Mouse (Mus musculus): ENCODE data around the gene Osbp2. TPM values are rescaled to one million over a fixed set of nuclear protein-coding genes. Genes with fewer than 3 reads are reported as not detected.
A peak's percentile ranks its signal among the peaks of the same experiment; 100 is the strongest.

Osbp2 gene
- polyA plus RNA-seq, 1 experiment from 2014 or later = 0.09 TPM

- Histone ChIP-seq H3K9ac (ENCODE audit: low read depth, low read length) (no peak overlapping the region), H3K27me3 (ENCODE audit: control insufficient read depth, insufficient read depth, low read depth, low read length) (no peaks in the 10 kb centered on the region), H3K4me2 (ENCODE audit: low read depth, low read length) (no peak overlapping the region), H3K9me3 (replicated peaks; ENCODE audit: control insufficient read depth, low read length) (no peaks in the 10 kb centered on the region), H3K4me1 (ENCODE audit: control insufficient read depth, low read depth, low read length) (no peaks in the 10 kb centered on the region), H3K4me3 (ENCODE audit: low read depth, low read length) (no peak overlapping the region), H3K36me3 (ENCODE audit: control insufficient read depth, insufficient read depth) (no peaks in the 10 kb centered on the region), H3K27ac (ENCODE audit: low read length) (no peak overlapping the region)
- 37% methylated on average over 3 of the region's 3 CpGs for WGBS (ENCODE audit: insufficient replicate concordance)
- ATAC-seq (ENCODE audit: low read depth) = no peak
Observed at GRCm38 (mm10) chr11:3722861-3723260, 140.8 kb downstream of the Osbp2 start.

- H3K4me3 ChIP-seq (ENCODE audit: low read depth, low read length) = no peak overlapping the region
- H3K27me3 ChIP-seq (ENCODE audit: control insufficient read depth, insufficient read depth, low read depth, low read length) = no peaks in the 10 kb centered on the region
- no peaks in the 10 kb centered on the region for H3K36me3 ChIP-seq (ENCODE audit: control insufficient read depth, insufficient read depth)
- H3K9me3 ChIP-seq (replicated peaks; ENCODE audit: control insufficient read depth, low read length) = no peaks in the 10 kb centered on the region
- no peaks in the 10 kb centered on the region for H3K4me1 ChIP-seq (ENCODE audit: control insufficient read depth, low read depth, low read length)
- ATAC-seq (ENCODE audit: low read depth) = no peak
- 51% methylated on average over 3 of the region's 3 CpGs for WGBS (ENCODE audit: insufficient replicate concordance)
- no peak overlapping the region for H3K27ac ChIP-seq (ENCODE audit: low read length)
- no peak overlapping the region for H3K4me2 ChIP-seq (ENCODE audit: low read depth, low read length)
- no peak overlapping the region for H3K9ac ChIP-seq (ENCODE audit: low read depth, low read length)
Observed at GRCm38 (mm10) chr11:3722036-3722435, 141.7 kb downstream of the Osbp2 start.

DNA sequence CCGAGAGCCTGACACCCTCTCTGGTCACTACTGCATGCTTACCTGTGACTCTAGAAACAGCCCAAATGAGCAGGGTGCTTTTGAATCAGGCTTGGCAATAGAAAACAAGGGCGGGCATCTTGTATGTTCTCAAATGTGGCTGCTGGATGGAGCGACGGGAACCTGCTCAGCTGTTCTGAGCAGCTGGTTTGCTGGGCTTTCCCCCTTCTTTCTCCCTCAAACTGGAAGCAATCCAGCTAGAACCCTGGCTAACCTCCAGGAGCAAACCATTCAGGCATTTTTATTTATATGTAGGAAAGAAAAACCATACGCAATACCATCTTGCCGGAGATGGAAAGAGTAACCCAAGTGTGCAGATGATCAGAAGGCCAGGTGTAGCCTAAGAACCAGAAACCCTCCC, 147.0 kb downstream of the Osbp2 start:
- WGBS (ENCODE audit: insufficient replicate concordance) = 66% methylated on average over 6 of the region's 6 CpGs
- Histone ChIP-seq H3K9ac (ENCODE audit: low read depth, low read length) (no peak overlapping the region), H3K9me3 (replicated peaks; ENCODE audit: control insufficient read depth, low read length) (no peaks in the 10 kb centered on the region), H3K27ac (ENCODE audit: low read length) (no peak overlapping the region), H3K4me2 (ENCODE audit: low read depth, low read length) (no peak overlapping the region), H3K4me1 (ENCODE audit: control insufficient read depth, low read depth, low read length) (no peaks in the 10 kb centered on the region), H3K4me3 (ENCODE audit: low read depth, low read length) (no peak overlapping the region), H3K27me3 (ENCODE audit: control insufficient read depth, insufficient read depth, low read depth, low read length) (no peaks in the 10 kb centered on the region), H3K36me3 (ENCODE audit: control insufficient read depth, insufficient read depth) (no peaks in the 10 kb centered on the region)
- no peak for ATAC-seq (ENCODE audit: low read depth)

- Histone ChIP-seq H3K4me3 (ENCODE audit: low read depth, low read length) (no peak overlapping the region), H3K4me1 (ENCODE audit: control insufficient read depth, low read depth, low read length) (no peaks in the 10 kb centered on the region), H3K4me2 (ENCODE audit: low read depth, low read length) (no peak overlapping the region), H3K9me3 (replicated peaks; ENCODE audit: control insufficient read depth, low read length) (no peaks in the 10 kb centered on the region), H3K36me3 (ENCODE audit: control insufficient read depth, insufficient read depth) (no peaks in the 10 kb centered on the region), H3K27ac (ENCODE audit: low read length) (no peak overlapping the region), H3K27me3 (ENCODE audit: control insufficient read depth, insufficient read depth, low read depth, low read length) (no peaks in the 10 kb centered on the region), H3K9ac (ENCODE audit: low read depth, low read length) (no peak overlapping the region)
- ATAC-seq (ENCODE audit: low read depth) = no peak
- 28% methylated on average over 15 of the region's 15 CpGs for WGBS (ENCODE audit: insufficient replicate concordance)
Observed at GRCm38 (mm10) chr11:3714486-3714885, 149.2 kb downstream of the Osbp2 start.

- H3K27me3 ChIP-seq (ENCODE audit: control insufficient read depth, insufficient read depth, low read depth, low read length) = no peaks in the 10 kb centered on the region
- no peak overlapping the region for H3K27ac ChIP-seq (ENCODE audit: low read length)
- ATAC-seq (ENCODE audit: low read depth) = no peak
- H3K4me3 ChIP-seq (ENCODE audit: low read depth, low read length) = no peak overlapping the region
- H3K4me1 ChIP-seq (ENCODE audit: control insufficient read depth, low read depth, low read length) = no peaks in the 10 kb centered on the region
- no peak overlapping the region for H3K4me2 ChIP-seq (ENCODE audit: low read depth, low read length)
- WGBS (ENCODE audit: insufficient replicate concordance) = 48% methylated on average over 14 of the region's 14 CpGs
- H3K9me3 ChIP-seq (replicated peaks; ENCODE audit: control insufficient read depth, low read length) = no peaks in the 10 kb centered on the region
- H3K9ac ChIP-seq (ENCODE audit: low read depth, low read length) = no peak overlapping the region
- no peaks in the 10 kb centered on the region for H3K36me3 ChIP-seq (ENCODE audit: control insufficient read depth, insufficient read depth)
Observed at GRCm38 (mm10) chr11:3710203-3710602, 153.5 kb downstream of the Osbp2 start.

DNA sequence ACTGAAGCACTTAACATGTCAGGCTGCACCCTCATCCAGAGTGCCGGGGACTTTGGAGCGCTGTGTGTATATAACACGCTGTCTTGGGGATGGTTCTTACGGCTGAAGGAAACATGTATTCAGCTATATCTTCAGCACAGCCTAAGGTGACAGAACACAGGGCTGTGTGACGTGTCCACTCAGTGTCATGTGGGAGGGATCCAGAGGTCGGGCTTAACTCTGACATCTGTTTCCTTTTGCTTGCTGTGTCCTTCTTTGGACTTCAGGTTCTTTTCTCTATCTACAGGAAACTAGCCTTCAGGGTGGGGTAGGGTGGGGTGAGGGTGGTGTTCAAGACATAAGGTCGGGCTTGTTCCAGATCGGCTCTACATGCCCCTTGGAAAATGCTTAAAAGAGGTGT, 156.6 kb downstream of the Osbp2 start:
- ATAC-seq (ENCODE audit: low read depth) = no peak
- Histone ChIP-seq H3K36me3 (ENCODE audit: control insufficient read depth, insufficient read depth) (no peaks in the 10 kb centered on the region), H3K9ac (ENCODE audit: low read depth, low read length) (no peak overlapping the region), H3K9me3 (replicated peaks; ENCODE audit: control insufficient read depth, low read length) (no peaks in the 10 kb centered on the region), H3K27me3 (ENCODE audit: control insufficient read depth, insufficient read depth, low read depth, low read length) (no peaks in the 10 kb centered on the region), H3K27ac (ENCODE audit: low read length) (no peak overlapping the region), H3K4me3 (ENCODE audit: low read depth, low read length) (no peak overlapping the region), H3K4me1 (ENCODE audit: control insufficient read depth, low read depth, low read length) (no peaks in the 10 kb centered on the region), H3K4me2 (ENCODE audit: low read depth, low read length) (no peak overlapping the region)
- 45% methylated on average over 8 of the region's 8 CpGs for WGBS (ENCODE audit: insufficient replicate concordance)

DNA sequence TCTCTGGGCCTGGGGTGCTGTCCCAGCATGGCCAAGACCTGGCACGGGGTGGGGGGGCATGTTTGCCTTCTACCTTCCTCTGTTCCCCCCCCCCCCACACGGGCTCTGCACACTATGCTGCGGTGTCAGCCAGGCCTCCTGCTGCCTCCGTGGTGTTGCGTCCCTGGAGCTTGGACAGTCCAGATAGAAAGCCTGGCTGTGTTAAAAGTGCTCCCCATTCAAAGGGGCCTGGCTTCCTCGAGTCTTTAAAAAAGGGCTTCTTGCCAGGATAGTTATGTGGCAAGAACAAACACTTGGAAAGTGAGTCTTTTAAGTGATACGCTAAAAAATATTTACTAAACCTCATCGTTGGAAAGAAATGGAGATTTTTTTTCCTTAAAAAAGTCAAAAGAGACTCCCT, 159.3 kb downstream of the Osbp2 start:
- Histone ChIP-seq H3K36me3 (ENCODE audit: control insufficient read depth, insufficient read depth) (no peaks in the 10 kb centered on the region), H3K9me3 (replicated peaks; ENCODE audit: control insufficient read depth, low read length) (no peaks in the 10 kb centered on the region), H3K9ac (ENCODE audit: low read depth, low read length) (no peak overlapping the region), H3K4me3 (ENCODE audit: low read depth, low read length) (no peak overlapping the region), H3K27me3 (ENCODE audit: control insufficient read depth, insufficient read depth, low read depth, low read length) (no peaks in the 10 kb centered on the region), H3K27ac (ENCODE audit: low read length) (no peak overlapping the region), H3K4me2 (ENCODE audit: low read depth, low read length) (no peak overlapping the region), H3K4me1 (ENCODE audit: control insufficient read depth, low read depth, low read length) (no peaks in the 10 kb centered on the region)
- no peak for ATAC-seq (ENCODE audit: low read depth)
- WGBS (ENCODE audit: insufficient replicate concordance) = 73% methylated on average over 8 of the region's 8 CpGs

DNA sequence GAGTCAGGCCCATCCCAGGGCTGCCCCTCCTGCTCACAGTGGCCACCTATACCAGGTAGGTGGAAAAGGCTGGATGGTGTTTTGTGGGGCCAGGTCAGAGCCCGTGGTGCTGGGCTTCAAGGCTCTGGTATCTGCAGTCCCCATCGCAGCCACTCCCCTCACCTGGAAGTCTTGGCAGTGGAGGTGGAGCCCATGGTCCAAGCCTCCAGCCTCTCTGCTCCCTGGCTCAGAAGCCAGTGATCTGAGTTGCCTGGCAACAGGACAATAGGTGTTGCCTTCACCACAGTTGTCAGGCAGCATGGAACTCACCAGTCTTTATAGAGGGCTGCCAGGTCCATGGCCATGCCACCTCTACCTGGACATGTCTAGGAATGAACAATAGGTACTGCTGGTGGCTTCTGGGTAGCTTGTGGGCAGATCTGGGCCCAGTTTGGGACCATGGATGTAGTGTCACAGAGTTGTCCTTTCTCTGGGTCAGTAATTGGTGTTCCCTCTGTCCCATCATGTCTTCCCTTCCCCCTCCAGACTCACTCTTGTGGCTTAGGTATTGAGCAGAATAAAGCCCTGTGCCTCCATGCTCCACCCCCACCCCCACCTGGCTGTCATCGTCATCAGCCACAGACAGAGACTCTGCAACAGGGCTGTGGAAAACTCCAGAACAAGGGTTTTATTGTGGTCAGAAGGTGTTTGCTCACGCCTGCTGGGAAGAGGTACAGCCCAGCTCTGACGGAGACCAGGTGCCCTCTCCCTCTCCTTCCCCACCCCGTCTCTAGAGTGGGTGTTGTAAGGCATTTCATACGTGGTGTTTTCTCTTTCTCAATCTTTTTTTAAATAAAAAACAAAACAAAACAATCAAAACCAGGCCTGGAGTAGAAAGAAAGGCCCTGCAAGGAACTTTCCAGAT, 160.4 kb downstream of the Osbp2 start:
- H3K27me3 ChIP-seq (ENCODE audit: control insufficient read depth, insufficient read depth, low read depth, low read length) = no peaks in the 10 kb centered on the region
- no peak overlapping the region for H3K4me3 ChIP-seq (ENCODE audit: low read depth, low read length)
- H3K4me2 ChIP-seq (ENCODE audit: low read depth, low read length) = no peak overlapping the region
- ATAC-seq (ENCODE audit: low read depth) = peak; percentile 21; the same call in 1 of the 2 replicates
- H3K9me3 ChIP-seq (replicated peaks; ENCODE audit: control insufficient read depth, low read length) = no peaks in the 10 kb centered on the region
- no peaks in the 10 kb centered on the region for H3K4me1 ChIP-seq (ENCODE audit: control insufficient read depth, low read depth, low read length)
- 54% methylated on average over 7 of the region's 7 CpGs for WGBS (ENCODE audit: insufficient replicate concordance)
- H3K36me3 ChIP-seq (ENCODE audit: control insufficient read depth, insufficient read depth) = no peaks in the 10 kb centered on the region
- H3K27ac ChIP-seq (ENCODE audit: low read length) = no peak overlapping the region
- H3K9ac ChIP-seq (ENCODE audit: low read depth, low read length) = no peak overlapping the region

DNA sequence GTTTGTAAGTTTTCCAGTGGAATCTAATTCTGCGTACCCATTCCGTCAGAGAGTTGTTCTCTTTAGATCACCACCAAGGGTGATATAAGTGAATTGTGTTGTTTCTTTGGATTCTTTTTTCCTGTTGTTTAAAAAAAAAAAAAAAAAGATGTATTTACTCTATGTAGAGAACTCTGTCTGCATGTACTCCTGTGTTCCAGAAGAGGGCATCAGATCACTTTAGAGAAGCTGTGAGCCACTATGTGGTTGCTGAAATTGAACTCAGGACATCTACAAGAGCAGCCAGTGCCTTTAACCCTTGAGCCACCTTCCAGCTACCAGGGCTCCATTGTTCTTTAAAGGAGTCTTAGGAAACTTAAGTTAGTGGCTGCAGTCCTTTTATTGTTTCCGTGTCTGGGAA, 166.3 kb downstream of the Osbp2 start:
- Histone ChIP-seq H3K9ac (ENCODE audit: low read depth, low read length) (no peak overlapping the region), H3K4me3 (ENCODE audit: low read depth, low read length) (no peak overlapping the region), H3K36me3 (ENCODE audit: control insufficient read depth, insufficient read depth) (no peaks in the 10 kb centered on the region), H3K4me1 (ENCODE audit: control insufficient read depth, low read depth, low read length) (no peaks in the 10 kb centered on the region), H3K27me3 (ENCODE audit: control insufficient read depth, insufficient read depth, low read depth, low read length) (no peaks in the 10 kb centered on the region), H3K4me2 (ENCODE audit: low read depth, low read length) (no peak overlapping the region), H3K9me3 (replicated peaks; ENCODE audit: control insufficient read depth, low read length) (no peaks in the 10 kb centered on the region), H3K27ac (ENCODE audit: low read length) (no peak overlapping the region)
- WGBS (ENCODE audit: insufficient replicate concordance) = 68% methylated on average over 3 of the region's 3 CpGs
- no peak for ATAC-seq (ENCODE audit: low read depth)

All from liver, embryonic 16.5 days (tissue).